Mouse (Mus musculus) kidney, adult 10 weeks (tissue): ENCODE measurements around the gene Cdkal1. TPM values are rescaled to one million over a fixed set of nuclear protein-coding genes. Genes with fewer than 3 reads are reported as not detected.

Experiments
- polyA plus RNA-seq: library from polyadenylated mRNA; stranded (reverse); fragments of 350-450 nt; fragmentation: Illumina TruSeq; extraction: RNeasy Lipid Tissue Mini Kit (QIAGEN cat#74804); gene quantifications from one replicate; pipeline ENCODE4 v1.2.3, GENCODE M21; 2014; ENCODE audit warnings: low read depth, low replicate concordance

Gene Cdkal1
- 31.5 TPM for polyA plus RNA-seq

GRCm38 (mm10) chr13:29855281-29856031 is at the start of gene Cdkal1:
TSS of gene Cdkal1 (minus strand) at chr13:29855674.

Other genes starting within 250 kb of the Cdkal1 start
- gene E2f3, start 130.4 kb upstream of the Cdkal1 start, polyA plus RNA-seq, result 4.3 TPM